Mouse (Mus musculus): ENCODE results near the gene Pitpnc1. TPM values are rescaled to one million over a fixed set of nuclear protein-coding genes. Genes with fewer than 3 reads are reported as not detected.

Pitpnc1 gene
- polyA plus RNA-seq, 1 experiment from 2014 or later, result 48.0 TPM

DNA sequence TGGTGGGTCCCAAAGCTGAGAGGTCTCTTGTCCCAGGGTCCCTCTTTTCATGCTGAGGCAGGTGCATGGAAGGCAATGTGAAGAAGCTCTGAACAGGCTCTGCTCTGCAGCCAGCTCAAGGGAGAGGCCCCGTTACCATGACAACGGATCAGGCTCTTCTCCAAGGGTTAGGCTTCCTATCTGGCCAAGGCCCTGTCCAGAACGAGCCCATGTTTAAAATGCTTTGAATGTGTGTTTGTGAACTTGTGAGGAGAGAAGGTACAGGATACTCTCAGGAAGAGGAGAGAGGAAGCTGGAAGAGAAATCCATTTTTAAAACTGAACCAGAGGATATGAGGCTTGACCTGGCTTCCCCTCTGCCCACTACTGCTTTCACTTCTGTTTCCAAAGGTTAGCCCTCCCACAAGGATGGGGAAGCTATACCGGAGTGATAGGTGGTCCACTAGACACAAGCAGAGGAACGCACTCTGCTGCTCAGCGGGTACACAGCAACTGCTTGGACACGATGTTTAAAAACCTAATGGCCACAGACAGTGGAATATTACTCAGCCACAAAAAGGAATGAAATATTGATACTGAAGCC lies 131.2 kb downstream of the Pitpnc1 start:
- Histone ChIP-seq H3K36me3 (ENCODE audit: control insufficient read depth, insufficient read depth, low read length) (no peaks in the 10 kb centered on the region), H3K9me3 (replicated peaks; ENCODE audit: control insufficient read depth, low read length, poor library complexity, severe bottlenecking) (no peaks in the 10 kb centered on the region), H3K4me3 (ENCODE audit: low read depth, low read length) (no peak overlapping the region), H3K27me3 (ENCODE audit: control insufficient read depth, insufficient read depth, low read depth, low read length) (no peaks in the 10 kb centered on the region), H3K27ac (ENCODE audit: low read length) (no peak overlapping the region), H3K9ac (ENCODE audit: low read depth, low read length) (no peak overlapping the region), H3K4me2 (ENCODE audit: low read length) (no peak overlapping the region), H3K4me1 (ENCODE audit: control insufficient read depth, insufficient read depth, low read length) (peaks cover 16% of the 10 kb centered on the region)
- peak; percentile 36; the same call in 1 of the 2 replicates for ATAC-seq
- WGBS, result 68% methylated on average over 7 of the region's 7 CpGs

GRCm38 (mm10) chr11:107337391-107338148 lies 132.9 kb downstream of the Pitpnc1 start:
- no peaks in the 10 kb centered on the region; the same call in 1 of the 2 replicates for H3K36me3 ChIP-seq (ENCODE audit: control insufficient read depth, insufficient read depth, low read length)
- H3K4me1 ChIP-seq (ENCODE audit: control insufficient read depth, insufficient read depth, low read length), result peaks cover 16% of the 10 kb centered on the region
- H3K9me3 ChIP-seq (replicated peaks; ENCODE audit: control insufficient read depth, low read length, poor library complexity, severe bottlenecking), result no peaks in the 10 kb centered on the region
- no peak overlapping the region for H3K4me2 ChIP-seq (ENCODE audit: low read length)
- ATAC-seq, result no peak; the same call in 1 of the 2 replicates
- H3K27ac ChIP-seq (ENCODE audit: low read length), result no peak overlapping the region
- H3K4me3 ChIP-seq (ENCODE audit: low read depth, low read length), result no peak overlapping the region
- no peaks in the 10 kb centered on the region for H3K27me3 ChIP-seq (ENCODE audit: control insufficient read depth, insufficient read depth, low read depth, low read length)
- 42% methylated on average over 18 of the region's 18 CpGs for WGBS
- H3K9ac ChIP-seq (ENCODE audit: low read depth, low read length), result no peak overlapping the region

- Histone ChIP-seq H3K36me3 (ENCODE audit: control insufficient read depth, insufficient read depth, low read length) (no peaks in the 10 kb centered on the region; the same call in 1 of the 2 replicates), H3K4me1 (ENCODE audit: control insufficient read depth, insufficient read depth, low read length) (peaks cover 16% of the 10 kb centered on the region), H3K4me2 (ENCODE audit: low read length) (no peak overlapping the region), H3K4me3 (ENCODE audit: low read depth, low read length) (no peak overlapping the region), H3K9ac (ENCODE audit: low read depth, low read length) (no peak overlapping the region), H3K9me3 (replicated peaks; ENCODE audit: control insufficient read depth, low read length, poor library complexity, severe bottlenecking) (no peaks in the 10 kb centered on the region), H3K27me3 (ENCODE audit: control insufficient read depth, insufficient read depth, low read depth, low read length) (no peaks in the 10 kb centered on the region), H3K27ac (ENCODE audit: low read length) (0 out of 2 replicates have a peak overlapping the region, but pooled peaks have one; percentile 38)
- ATAC-seq, result peak; percentile 44; the same call in 1 of the 2 replicates
- 71% methylated on average over 11 of the region's 11 CpGs for WGBS
These were observed 134.7 kb downstream of the Pitpnc1 start for GRCm38 (mm10) chr11:107335756-107336155.

DNA sequence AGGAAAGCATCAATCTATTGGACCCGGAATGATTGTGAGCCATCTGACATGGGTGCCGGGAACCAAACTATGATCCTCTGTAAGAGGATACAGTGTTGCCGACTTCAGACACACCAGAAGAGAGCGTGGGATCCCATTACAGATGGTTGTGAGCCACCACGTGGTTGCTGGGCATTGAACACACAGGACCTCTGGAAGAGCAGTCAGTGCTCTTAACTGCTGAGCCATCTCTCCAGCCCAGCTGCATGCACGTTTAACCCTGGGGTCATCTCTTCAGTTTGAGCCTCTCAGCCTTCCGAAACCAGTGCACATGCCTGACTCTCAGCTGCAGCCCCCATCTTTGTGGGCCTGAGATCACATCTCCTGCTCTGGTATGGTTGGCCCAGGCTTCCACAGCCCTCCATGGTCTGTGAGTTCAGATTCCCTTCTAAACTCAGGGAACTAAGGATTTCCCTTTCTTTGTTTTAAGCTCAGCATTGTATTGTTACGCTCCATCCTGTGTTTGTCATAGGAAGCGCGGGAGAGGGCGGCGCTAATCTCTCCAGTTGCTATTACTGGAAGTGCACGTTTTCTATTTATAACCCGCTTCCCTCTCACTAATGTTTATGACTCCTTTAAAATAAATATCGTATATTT lies 135.5 kb downstream of the Pitpnc1 start:
- Histone ChIP-seq H3K4me2 (ENCODE audit: low read length) (no peak overlapping the region), H3K9me3 (replicated peaks; ENCODE audit: control insufficient read depth, low read length, poor library complexity, severe bottlenecking) (no peaks in the 10 kb centered on the region), H3K27me3 (ENCODE audit: control insufficient read depth, insufficient read depth, low read depth, low read length) (no peaks in the 10 kb centered on the region), H3K4me3 (ENCODE audit: low read depth, low read length) (no peak overlapping the region), H3K27ac (ENCODE audit: low read length) (no peak overlapping the region), H3K9ac (ENCODE audit: low read depth, low read length) (no peak overlapping the region), H3K36me3 (ENCODE audit: control insufficient read depth, insufficient read depth, low read length) (no peaks in the 10 kb centered on the region; the same call in 1 of the 2 replicates), H3K4me1 (ENCODE audit: control insufficient read depth, insufficient read depth, low read length) (peaks cover 16% of the 10 kb centered on the region)
- WGBS, result 80% methylated on average over 15 of the region's 15 CpGs
- ATAC-seq, result no peak

- Histone ChIP-seq H3K9me3 (replicated peaks; ENCODE audit: control insufficient read depth, low read length, poor library complexity, severe bottlenecking) (no peaks in the 10 kb centered on the region), H3K4me3 (ENCODE audit: low read depth, low read length) (no peak overlapping the region), H3K36me3 (ENCODE audit: control insufficient read depth, insufficient read depth, low read length) (no peaks in the 10 kb centered on the region; the same call in 1 of the 2 replicates), H3K27ac (ENCODE audit: low read length) (no peak overlapping the region), H3K4me2 (ENCODE audit: low read length) (no peak overlapping the region), H3K4me1 (ENCODE audit: control insufficient read depth, insufficient read depth, low read length) (peaks cover 9% of the 10 kb centered on the region), H3K27me3 (ENCODE audit: control insufficient read depth, insufficient read depth, low read depth, low read length) (no peaks in the 10 kb centered on the region), H3K9ac (ENCODE audit: low read depth, low read length) (no peak overlapping the region)
- ATAC-seq, result no peak
- 95% methylated on average over 3 of the region's 3 CpGs for WGBS
These were observed 137.6 kb downstream of the Pitpnc1 start for GRCm38 (mm10) chr11:107332905-107333304.

GRCm38 (mm10) chr11:107332332-107332731 lies 138.2 kb downstream of the Pitpnc1 start:
- no peak for ATAC-seq
- Histone ChIP-seq H3K27me3 (ENCODE audit: control insufficient read depth, insufficient read depth, low read depth, low read length) (no peaks in the 10 kb centered on the region), H3K4me3 (ENCODE audit: low read depth, low read length) (no peak overlapping the region), H3K9ac (ENCODE audit: low read depth, low read length) (no peak overlapping the region), H3K4me2 (ENCODE audit: low read length) (no peak overlapping the region), H3K9me3 (replicated peaks; ENCODE audit: control insufficient read depth, low read length, poor library complexity, severe bottlenecking) (no peaks in the 10 kb centered on the region), H3K4me1 (ENCODE audit: control insufficient read depth, insufficient read depth, low read length) (peaks cover 4% of the 10 kb centered on the region), H3K36me3 (ENCODE audit: control insufficient read depth, insufficient read depth, low read length) (no peaks in the 10 kb centered on the region; the same call in 1 of the 2 replicates), H3K27ac (ENCODE audit: low read length) (no peak overlapping the region)
- 95% methylated on average over 13 of the region's 13 CpGs for WGBS

DNA sequence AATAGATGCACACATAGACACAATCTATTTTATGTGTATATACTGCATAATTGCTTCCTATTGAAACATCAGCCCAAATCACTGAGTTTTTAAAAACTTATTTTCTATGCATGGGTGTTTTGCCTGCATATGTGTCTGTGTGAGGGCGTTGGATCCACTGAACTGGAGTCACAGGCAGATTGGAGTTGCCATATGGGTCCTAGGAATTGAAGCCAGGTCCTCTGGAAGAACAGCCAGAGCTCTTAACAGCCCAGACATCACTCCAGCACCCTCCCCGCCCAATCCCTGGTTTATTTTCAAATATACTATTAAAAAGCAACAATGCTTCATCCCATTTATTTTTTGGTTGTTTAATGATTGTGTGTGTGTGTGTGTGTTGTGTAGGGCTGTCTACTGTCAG lies 139.1 kb downstream of the Pitpnc1 start:
- ATAC-seq, result no peak
- H3K27ac ChIP-seq (ENCODE audit: low read length), result no peak overlapping the region
- 96% methylated on average over 2 of the region's 2 CpGs for WGBS

DNA sequence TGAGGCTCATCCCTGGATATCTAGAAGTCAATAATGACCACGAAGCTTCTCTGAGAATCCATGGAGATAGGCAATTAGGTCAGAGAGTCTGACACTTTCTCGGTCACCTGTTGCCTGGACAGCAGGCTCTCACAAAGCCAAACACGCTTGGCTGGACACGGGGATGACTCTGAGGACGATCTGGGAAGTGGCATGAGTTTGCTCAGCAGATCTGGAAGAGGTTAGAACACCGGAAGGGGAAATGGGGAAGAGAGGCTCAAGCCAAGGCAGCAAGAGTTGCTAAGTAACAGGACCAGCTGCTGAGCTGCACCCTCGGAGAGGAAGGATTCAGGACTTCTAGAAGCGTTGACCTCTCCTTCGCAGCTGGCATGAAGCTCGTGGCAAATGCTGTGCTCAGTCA lies 143.2 kb downstream of the Pitpnc1 start:
- no peak for ATAC-seq
- 75% methylated on average over 10 of the region's 10 CpGs for WGBS
- H3K27ac ChIP-seq (ENCODE audit: low read length), result no peak overlapping the region
- H3K4me2 ChIP-seq (ENCODE audit: low read length), result no peak overlapping the region
- no peak overlapping the region for H3K9ac ChIP-seq (ENCODE audit: low read depth, low read length)
- H3K27me3 ChIP-seq (ENCODE audit: control insufficient read depth, insufficient read depth, low read depth, low read length), result no peaks in the 10 kb centered on the region
- H3K9me3 ChIP-seq (replicated peaks; ENCODE audit: control insufficient read depth, low read length, poor library complexity, severe bottlenecking), result no peaks in the 10 kb centered on the region
- no peaks in the 10 kb centered on the region for H3K36me3 ChIP-seq (ENCODE audit: control insufficient read depth, insufficient read depth, low read length)
- peaks cover 6% of the 10 kb centered on the region; the same call in 1 of the 2 replicates for H3K4me1 ChIP-seq (ENCODE audit: control insufficient read depth, insufficient read depth, low read length)
- H3K4me3 ChIP-seq (ENCODE audit: low read depth, low read length), result no peak overlapping the region

More for the DNA sequence above, 139.1 kb downstream of the Pitpnc1 start:
- Histone ChIP-seq H3K27me3 (ENCODE audit: control insufficient read depth, insufficient read depth, low read depth, low read length) (no peaks in the 10 kb centered on the region), H3K9me3 (replicated peaks; ENCODE audit: control insufficient read depth, low read length, poor library complexity, severe bottlenecking) (no peaks in the 10 kb centered on the region), H3K4me2 (ENCODE audit: low read length) (no peak overlapping the region), H3K36me3 (ENCODE audit: control insufficient read depth, insufficient read depth, low read length) (no peaks in the 10 kb centered on the region; the same call in 1 of the 2 replicates), H3K4me1 (ENCODE audit: control insufficient read depth, insufficient read depth, low read length) (peaks cover under 1% of the 10 kb centered on the region; the same call in 1 of the 2 replicates), H3K9ac (ENCODE audit: low read depth, low read length) (no peak overlapping the region), H3K4me3 (ENCODE audit: low read depth, low read length) (no peak overlapping the region)

Measured in midbrain, embryonic 16.5 days (tissue).